In genomic region chrX:36552055-36552587, GRCm38 (mm10) we compare ENCODE assay signal across 8 mouse cellular contexts. TPM values are rescaled to one million over a fixed set of nuclear protein-coding genes. Genes with fewer than 3 reads are reported as not detected.
DNase-seq lines count a peak whose midpoint lies in the region; ATAC-seq and TF ChIP-seq lines count a peak whose summit lies in the region.

No protein-coding gene starts in this region.

- no peaks in the 10 kb centered on the region for H3K36me3 ChIP-seq in heart, embryonic 14.5 days (ENCODE audit: control insufficient read depth, insufficient read depth, low read length)
- H3K36me3 ChIP-seq in kidney, embryonic 16.5 days (ENCODE audit: insufficient read depth, low read length) = no peaks in the 10 kb centered on the region
- no peaks in the 10 kb centered on the region for H3K36me3 ChIP-seq in liver, postnatal 0 days (replicated peaks; ENCODE audit: insufficient read depth, low read length)
- no peaks in the 10 kb centered on the region for H3K36me3 ChIP-seq in neural tube, embryonic 15.5 days

- H3K9me3 ChIP-seq in heart, embryonic 14.5 days (ENCODE audit: control insufficient read depth, low read length) = no peaks in the 10 kb centered on the region
- H3K9me3 ChIP-seq in kidney, embryonic 16.5 days (ENCODE audit: low read length) = no peaks in the 10 kb centered on the region
- no peaks in the 10 kb centered on the region for H3K9me3 ChIP-seq in liver, postnatal 0 days (ENCODE audit: low read length)
- no peaks in the 10 kb centered on the region for H3K9me3 ChIP-seq in neural tube, embryonic 15.5 days (replicated peaks)

- no peak for TF ChIP-seq EP300 in liver, postnatal 0 days (IDR thresholded peaks at IDR 0.05; ENCODE audit: low read depth)

- H3K4me3 ChIP-seq in layer of hippocampus, adult 2 months = no peak overlapping the region
- no peak overlapping the region; the same call in 1 of the 2 replicates for H3K4me3 ChIP-seq in embryonic fibroblast, embryonic 13.5 days (ENCODE audit: insufficient read depth, low read length)
- H3K4me3 ChIP-seq in heart, embryonic 14.5 days (ENCODE audit: control insufficient read depth in 1 of 2, insufficient read depth in 1 of 2, low read depth in 1 of 2, low read length in 2 of 2) = no peak overlapping the region
- no peak overlapping the region for H3K4me3 ChIP-seq in kidney, embryonic 16.5 days (ENCODE audit: low read length)
- no peak overlapping the region for H3K4me3 ChIP-seq in liver, postnatal 0 days (ENCODE audit: low read depth, low read length)
- no peak overlapping the region for H3K4me3 ChIP-seq in neural tube, embryonic 15.5 days (replicated peaks)

- H3K27me3 ChIP-seq in heart, embryonic 14.5 days (ENCODE audit: control insufficient read depth, insufficient read depth, low read length) = no peaks in the 10 kb centered on the region
- H3K27me3 ChIP-seq in kidney, embryonic 16.5 days (ENCODE audit: insufficient read depth, low read length) = no peaks in the 10 kb centered on the region
- no peaks in the 10 kb centered on the region for H3K27me3 ChIP-seq in liver, postnatal 0 days (ENCODE audit: insufficient read depth, low read length)
- H3K27me3 ChIP-seq in neural tube, embryonic 15.5 days (replicated peaks) = no peaks in the 10 kb centered on the region

- no peak for ATAC-seq in heart, embryonic 14.5 days (ENCODE audit: insufficient number of reproducible peaks, insufficient read depth, low FRiP score, low read depth)
- ATAC-seq in kidney, embryonic 16.5 days (ENCODE audit: low FRiP score, low TSS enrichment) = peak; percentile 86
- peak; percentile 91 for ATAC-seq in liver, postnatal 0 days
- peak; percentile 79 for ATAC-seq in neural tube, embryonic 15.5 days (ENCODE audit: low FRiP score)
- no peak for ATAC-seq in inflammation-experienced regulatory T-cells, adult 6 months

- 23% methylated on average over 5 of the region's 5 CpGs for WGBS in heart, embryonic 14.5 days
- WGBS in kidney, embryonic 16.5 days = 31% methylated on average over 5 of the region's 5 CpGs
- 44% methylated on average over 5 of the region's 5 CpGs for WGBS in liver, postnatal 0 days (ENCODE audit: insufficient replicate concordance)
- WGBS in neural tube, embryonic 15.5 days = 30% methylated on average over 5 of the region's 5 CpGs

- no peaks in the 10 kb centered on the region for H3K4me1 ChIP-seq in embryonic fibroblast, embryonic 13.5 days (ENCODE audit: control insufficient read depth, insufficient read depth, low read length)
- H3K4me1 ChIP-seq in heart, embryonic 14.5 days (ENCODE audit: control insufficient read depth in 2 of 2, insufficient read depth in 2 of 2, low read length in 2 of 2) = no peaks in the 10 kb centered on the region; a peak in 1 of 4 replicates
- peaks cover 3% of the 10 kb centered on the region; the same call in 1 of the 2 replicates for H3K4me1 ChIP-seq in kidney, embryonic 16.5 days (ENCODE audit: insufficient read depth, low read length)
- H3K4me1 ChIP-seq in liver, postnatal 0 days (ENCODE audit: insufficient read depth) = no peaks in the 10 kb centered on the region
- H3K4me1 ChIP-seq in neural tube, embryonic 15.5 days = 0 out of 2 replicates have a peak, but pooled peaks cover 2% of the 10 kb centered on the region

- peak overlapping the region; percentile 73; the same call in 1 of the 2 replicates for H3K27ac ChIP-seq in layer of hippocampus, adult 2 months
- peak overlapping the region; percentile 58; the same call in 1 of the 2 replicates for H3K27ac ChIP-seq in embryonic fibroblast, embryonic 13.5 days (ENCODE audit: insufficient read depth, low read length)
- H3K27ac ChIP-seq in heart, embryonic 14.5 days (replicated peaks in 1 of 2; ENCODE audit: control insufficient read depth in 1 of 2, insufficient read depth in 1 of 2, low read depth in 2 of 2, low read length in 2 of 2) = peak overlapping the region; percentile 39 to 76; a peak in 3 of 4 replicates
- peak overlapping the region; percentile 88 for H3K27ac ChIP-seq in kidney, embryonic 16.5 days (ENCODE audit: low read length)
- H3K27ac ChIP-seq in liver, postnatal 0 days (ENCODE audit: low read depth) = 0 out of 2 replicates have a peak overlapping the region, but pooled peaks have one; percentile 2
- 0 out of 2 replicates have a peak overlapping the region, but pooled peaks have one; percentile 18 for H3K27ac ChIP-seq in neural tube, embryonic 15.5 days (replicated peaks)

- no peak for TF ChIP-seq CTCF in layer of hippocampus, adult 2 months (conservative IDR thresholded peaks at IDR 0.05)
- TF ChIP-seq CTCF in embryonic fibroblast, embryonic 13.5 days (IDR thresholded peaks at IDR 0.05; ENCODE audit: borderline replicate concordance, insufficient read depth, low read length) = no peak
- no peak for TF ChIP-seq CTCF in liver, postnatal 0 days (IDR thresholded peaks at IDR 0.05; ENCODE audit: low read depth)

- peak overlapping the region; percentile 30; the same call in 1 of the 2 replicates for H3K4me2 ChIP-seq in heart, embryonic 14.5 days (ENCODE audit: low read length)
- H3K4me2 ChIP-seq in kidney, embryonic 16.5 days (replicated peaks; ENCODE audit: low read depth, low read length) = no peak overlapping the region
- no peak overlapping the region for H3K4me2 ChIP-seq in liver, postnatal 0 days (ENCODE audit: low read depth, low read length)
- no peak overlapping the region for H3K4me2 ChIP-seq in neural tube, embryonic 15.5 days

- H3K9ac ChIP-seq in heart, embryonic 14.5 days (ENCODE audit: low read length) = no peak overlapping the region
- no peak overlapping the region for H3K9ac ChIP-seq in kidney, embryonic 16.5 days (replicated peaks; ENCODE audit: low read length)
- no peak overlapping the region for H3K9ac ChIP-seq in liver, postnatal 0 days (replicated peaks)
- no peak overlapping the region for H3K9ac ChIP-seq in neural tube, embryonic 15.5 days (replicated peaks)

- TF ChIP-seq POLR2A in embryonic fibroblast, embryonic 13.5 days (IDR thresholded peaks at IDR 0.05; ENCODE audit: low read depth, low read length) = no peak

- peak in 1 of 2 experiments; percentile 20 for DNase-seq in layer of hippocampus, adult 2 months (ENCODE audit: low spot score in 2 of 2)
- DNase-seq in layer of hippocampus, adult 9-10 months (ENCODE audit: low spot score) = no peak
- DNase-seq in liver, postnatal 0 days = peak; percentile 21

RNA-seq across cellular contexts. Expression of gene Pgrmc1, which starts 45.9 kb away (rescaled TPM):
- total RNA-seq in layer of hippocampus, adult 2 months (2021) = 100 to 1,000 TPM; 275 to 285 TPM
- 200 and 205 TPM in 2 replicates for polyA plus RNA-seq in embryonic fibroblast, embryonic 13.5 days (2011; ENCODE audit: insufficient read length, low read depth, missing spikeins)
- polyA plus RNA-seq in heart, embryonic 14.5 days (2014; fragmentation: Nextera tagmentation; extraction: Ambion mirVana) = 125 and 131 TPM in 2 replicates
- 304 and 318 TPM in 2 replicates for polyA plus RNA-seq in kidney, embryonic 16.5 days (2015; fragmentation: Nextera tagmentation; extraction: Ambion mirVana)
- polyA plus RNA-seq in liver, postnatal 0 days (2015; fragmentation: Nextera tagmentation; extraction: Ambion mirVana) = 372 and 399 TPM in 2 replicates
- polyA plus RNA-seq in neural tube, embryonic 15.5 days (2015; fragmentation: Nextera tagmentation; extraction: Ambion mirVana) = 497 and 560 TPM in 2 replicates
- 10 to 100 TPM; 57.2 to 77.3 (median 65.5) TPM for polyA plus RNA-seq in inflammation-experienced regulatory T-cells, adult 6 months (2017; shearing (Covaris generic))

Comparison
In these comparisons a context has a peak if more than half of its experiments do, and no peak if none do; other contexts are left out.
1. H3K27ac ChIP-seq: peak in every context shown above with its lines; median percentile 88 in kidney, embryonic 16.5 days; 73 in layer of hippocampus, adult 2 months; 58 in embryonic fibroblast, embryonic 13.5 days; 58 in heart, embryonic 14.5 days; 18 in neural tube, embryonic 15.5 days; 2 in liver, postnatal 0 days.
2. ATAC-seq: peak in kidney, embryonic 16.5 days (single experiment), liver, postnatal 0 days (single experiment) and neural tube, embryonic 15.5 days (single experiment); none in heart, embryonic 14.5 days (single experiment) and inflammation-experienced regulatory T-cells, adult 6 months (single experiment).